Mouse (Mus musculus): ENCODE measurements at regions not wholly inside any gene's neighbourhood (a gene's known extent, or its start where the extent isn't known, plus 50 kb on each side); places are given as distances from the start of the nearest gene placed in this dataset.

GRCm38 (mm10) chr10:117515039-117515438 lies 114.3 kb upstream of the Cpm start:
- no peak for DNase-seq (ENCODE audit: low read depth)

GRCm38 (mm10) chr10:117513925-117514546 lies 115.3 kb upstream of the Cpm start:
- DNase-seq (ENCODE audit: low read depth) = no peak

DNA sequence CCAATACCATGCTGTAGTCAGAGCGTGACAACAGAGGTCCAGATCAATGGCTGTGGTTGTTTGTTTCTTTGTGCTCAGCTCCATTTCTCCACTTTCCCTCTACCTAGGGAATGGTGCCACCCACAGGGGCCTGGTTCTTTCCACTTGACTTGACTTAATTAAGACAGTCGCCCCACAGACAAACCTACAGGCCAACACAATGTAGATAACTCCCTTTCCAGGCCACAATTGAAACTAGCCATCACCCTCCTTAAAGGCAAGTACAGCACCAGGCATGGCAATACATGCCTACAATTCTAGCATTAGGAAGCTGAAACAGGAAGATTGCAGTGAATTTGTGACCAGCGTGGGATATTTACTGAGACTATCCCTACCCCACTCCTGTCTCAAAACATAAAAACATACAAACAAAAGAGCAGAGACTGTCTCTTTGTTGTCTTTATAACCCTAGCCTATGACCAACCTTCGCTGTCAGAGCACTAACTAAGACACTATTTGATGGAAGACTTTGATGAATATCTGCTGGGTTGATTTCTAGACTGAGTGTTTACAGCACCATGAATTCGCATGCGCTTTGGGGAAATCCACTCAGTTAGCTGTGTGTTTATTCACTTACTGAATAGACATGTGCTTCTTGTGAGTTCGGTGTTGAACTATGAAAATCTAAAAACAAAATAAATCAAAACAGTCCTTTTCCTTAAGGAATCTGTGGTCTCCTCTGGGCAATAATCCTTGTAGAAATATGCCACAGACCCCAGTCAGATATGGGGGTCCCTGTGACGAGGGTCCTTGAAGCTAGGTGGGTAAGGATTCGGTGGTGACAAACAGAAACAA lies 116.7 kb upstream of the Cpm start:
- no peak for DNase-seq (ENCODE audit: low read depth)

GRCm38 (mm10) chr10:117511483-117512406 lies 117.6 kb upstream of the Cpm start:
- no peak for DNase-seq (ENCODE audit: low read depth)

DNA sequence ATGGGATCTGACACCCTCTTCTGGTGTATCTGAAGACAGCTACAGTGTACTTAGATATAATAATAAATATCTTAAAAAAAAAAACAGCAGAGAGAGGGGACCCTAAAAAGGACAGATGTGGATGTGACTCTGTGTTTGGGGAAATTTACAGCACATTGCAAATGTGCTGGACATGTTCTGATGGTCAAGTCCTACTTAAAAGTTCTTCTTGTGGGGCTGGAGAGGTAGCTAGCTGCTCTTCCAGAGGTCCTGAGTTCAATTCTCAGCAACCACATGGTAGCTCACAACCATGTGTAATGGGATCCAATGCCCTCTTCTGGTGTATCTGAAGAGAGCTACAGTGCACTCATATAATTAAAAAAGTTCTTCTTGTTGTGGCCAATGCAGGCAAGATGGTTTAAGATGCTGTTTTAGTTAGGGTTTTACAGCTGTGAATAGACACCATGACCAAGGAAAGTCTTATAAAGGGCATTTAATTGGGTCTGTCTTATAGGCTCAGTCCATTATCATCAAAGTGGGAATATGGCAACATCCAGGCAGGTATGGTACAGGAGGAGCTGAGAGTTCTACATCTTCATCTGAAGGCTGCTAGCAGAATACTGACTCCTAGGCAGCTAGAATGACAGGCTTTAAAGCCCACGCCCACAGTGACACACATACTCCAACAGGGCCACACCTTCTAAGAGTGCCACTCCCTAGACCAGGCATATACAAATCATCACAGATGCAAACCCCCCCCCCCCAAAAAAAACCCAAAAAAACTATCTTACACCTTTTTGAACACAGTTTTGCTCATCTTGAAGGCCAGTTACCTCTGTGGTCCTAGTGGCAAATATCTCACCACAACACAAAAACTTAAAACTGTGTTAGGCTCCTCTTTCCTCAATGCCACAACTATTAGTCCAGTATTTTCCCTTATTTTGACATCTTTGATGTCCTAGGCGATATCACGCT lies 118.5 kb upstream of the Cpm start:
- no peak for DNase-seq (ENCODE audit: low read depth)

- no peak for DNase-seq (ENCODE audit: low read depth)
These were observed 119.1 kb upstream of the Cpm start for GRCm38 (mm10) chr10:117510224-117510486.

DNA sequence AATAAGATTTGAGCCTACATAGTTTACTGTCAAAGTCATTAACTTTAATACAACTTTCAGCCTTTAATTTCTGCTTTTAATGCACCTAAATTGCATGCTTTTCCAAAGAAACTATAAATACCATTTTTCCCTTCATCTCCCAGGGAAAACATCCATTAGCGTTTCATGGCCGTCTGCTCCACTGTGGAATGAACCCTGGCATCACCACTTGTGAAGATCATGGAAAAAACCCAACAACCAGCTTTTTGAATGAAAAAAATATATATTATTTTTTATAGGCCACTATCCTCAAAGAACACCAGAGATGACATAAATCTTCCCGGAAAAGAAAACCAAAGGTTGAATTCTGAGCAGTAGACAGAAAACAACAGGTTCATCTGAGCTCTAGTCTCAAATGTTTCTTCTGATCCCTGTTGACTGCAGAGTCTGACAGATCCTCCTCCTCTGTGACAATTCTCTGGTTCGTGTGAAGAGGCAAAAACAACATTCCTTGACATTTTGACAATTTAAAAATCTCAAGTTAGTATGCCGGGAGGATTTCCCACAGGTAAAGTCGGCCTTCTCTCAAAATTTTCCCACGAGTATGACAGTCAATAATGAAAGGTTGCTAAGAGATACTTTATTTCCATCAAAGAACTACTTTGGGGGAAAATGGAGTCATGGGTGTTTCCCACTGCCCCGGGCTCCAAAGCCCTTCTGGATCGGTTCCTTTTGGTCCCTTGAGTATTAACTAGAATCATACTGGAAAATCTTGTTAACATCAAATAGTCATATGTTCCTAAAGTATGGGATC lies 119.7 kb upstream of the Cpm start:
- DNase-seq (ENCODE audit: low read depth) = no peak

DNA sequence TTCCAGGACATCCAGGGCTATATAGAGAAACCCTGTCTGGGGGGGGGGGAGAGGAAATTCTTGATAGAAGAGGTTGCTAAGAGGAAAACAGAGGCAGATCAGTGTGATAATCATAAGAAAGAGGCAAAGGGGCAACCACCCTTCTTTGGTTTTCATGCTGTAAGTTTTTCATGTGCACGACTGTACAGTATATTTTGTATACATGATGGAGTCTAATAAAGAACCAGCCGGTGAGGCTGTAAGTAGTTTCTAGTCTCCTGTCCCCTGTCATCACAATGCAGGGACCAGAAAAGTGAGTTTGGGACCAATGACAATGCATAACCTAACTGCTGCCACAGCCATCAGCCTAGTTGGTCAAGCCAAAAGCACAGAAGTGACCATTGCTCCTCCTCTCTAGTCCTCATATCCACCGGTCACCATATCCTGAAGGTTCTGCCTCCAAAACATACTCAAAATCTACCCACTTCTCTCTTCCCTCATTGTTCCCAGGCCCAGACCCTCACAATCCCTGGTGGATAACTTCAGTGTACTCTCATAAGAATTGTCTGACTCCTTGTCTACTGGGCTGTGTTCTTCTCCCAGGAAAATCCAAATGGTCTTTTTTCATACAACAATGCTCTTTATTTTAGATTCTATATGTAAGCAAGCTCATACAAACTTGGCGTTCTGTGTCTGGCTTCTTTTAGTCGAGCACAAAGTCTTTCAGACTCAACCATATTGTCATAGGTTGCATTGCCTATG lies 122.9 kb upstream of the Cpm start:
- no peak for DNase-seq (ENCODE audit: low read depth)

DNA sequence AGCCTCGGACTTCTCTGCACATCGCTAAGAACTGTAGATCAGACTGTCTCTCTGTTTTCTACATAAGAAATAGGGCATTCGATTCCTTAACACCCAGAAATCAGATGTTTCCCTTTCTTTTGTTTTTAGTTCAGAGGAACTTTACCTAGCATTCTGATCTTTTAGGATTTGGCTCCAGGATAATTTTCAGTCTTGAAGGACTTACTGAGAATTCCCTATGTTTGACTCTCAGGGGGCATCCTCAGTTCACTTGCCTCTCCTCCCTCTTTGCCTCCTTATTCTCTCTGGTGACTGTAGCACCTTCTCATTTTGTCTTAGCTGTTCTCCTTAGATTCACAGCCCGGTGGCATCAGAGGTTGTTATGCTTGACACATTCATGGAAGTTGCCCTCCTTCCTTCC lies 123.8 kb upstream of the Cpm start:
- no peak for DNase-seq (ENCODE audit: low read depth)

GRCm38 (mm10) chr10:117505057-117505456 lies 124.2 kb upstream of the Cpm start:
- DNase-seq (ENCODE audit: low read depth) = no peak

DNA sequence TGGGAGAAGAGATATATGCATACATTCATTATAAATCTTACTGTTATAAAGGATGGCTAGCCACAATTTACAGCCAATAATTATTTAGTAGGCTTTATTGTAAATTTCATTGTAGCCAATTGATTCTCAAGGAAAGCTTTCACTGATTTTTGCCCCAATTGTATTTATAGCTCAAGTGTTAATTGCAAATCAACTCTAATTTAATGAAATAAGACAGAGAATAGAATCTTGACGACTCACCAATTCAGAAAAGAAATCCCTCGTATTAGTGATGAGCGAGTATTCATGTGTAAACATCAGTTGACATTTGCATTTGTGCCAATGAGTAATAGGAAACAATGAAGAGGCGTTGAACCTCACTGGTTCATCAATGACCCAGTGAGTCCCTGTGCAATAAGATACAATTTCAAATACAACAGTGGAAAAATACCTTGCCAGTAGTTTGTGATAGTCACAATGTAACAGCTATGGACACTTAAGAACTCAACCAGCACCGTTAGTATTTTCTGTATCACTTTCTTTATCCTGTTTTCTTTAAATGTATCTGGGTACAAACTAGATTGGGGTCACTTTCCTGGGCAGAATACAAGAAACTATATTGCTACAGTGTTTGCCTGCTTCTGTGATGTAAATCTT lies 124.6 kb upstream of the Cpsf6 start:
- no peak for DNase-seq (ENCODE audit: low read depth)

DNA sequence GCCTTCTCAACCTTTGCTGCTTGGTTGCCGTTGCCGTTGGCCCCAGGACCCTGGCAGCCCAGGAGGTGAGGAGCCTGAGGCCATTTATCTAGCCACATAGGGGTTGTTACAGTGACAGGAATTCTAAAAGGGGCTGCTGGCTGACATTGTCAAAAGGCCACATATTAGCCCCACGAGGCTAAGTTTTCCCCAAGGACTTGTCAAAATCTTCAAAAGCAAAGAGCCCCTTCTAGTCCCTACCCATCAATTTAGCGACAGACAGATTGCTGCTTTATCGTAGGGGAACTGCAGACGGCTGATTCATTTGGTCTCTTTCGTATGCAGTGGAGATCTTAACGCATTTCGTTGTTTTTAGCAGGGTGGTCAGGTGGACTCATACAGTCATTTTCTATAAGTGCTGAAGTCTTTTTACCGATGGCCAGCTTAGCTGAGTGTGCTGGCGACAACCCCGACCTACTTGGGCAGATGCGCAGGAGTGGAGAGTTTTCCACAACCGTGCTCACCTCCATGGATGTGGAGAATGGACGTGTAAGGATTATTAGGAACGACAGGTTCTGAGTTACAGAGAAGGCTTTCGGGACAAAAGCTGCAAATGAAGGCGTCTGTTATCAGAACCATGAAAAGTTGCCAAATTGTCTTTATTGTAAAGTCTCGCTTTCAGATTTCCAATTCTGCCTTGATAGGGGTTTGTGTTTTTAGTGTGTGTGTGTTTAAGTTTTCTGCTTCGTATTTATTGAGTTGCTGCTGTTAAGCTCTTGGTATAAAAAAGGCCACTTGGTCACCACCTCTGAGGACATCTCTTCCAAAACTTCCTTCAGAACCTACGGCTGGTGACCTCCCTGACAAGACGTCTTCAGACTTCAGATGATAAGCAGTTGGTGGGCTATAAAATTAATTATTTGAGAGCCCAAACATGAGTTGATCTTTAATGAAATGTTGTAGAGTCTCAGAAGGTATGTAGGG lies 123.7 kb upstream of the Cpsf6 start:
- DNase-seq (ENCODE audit: low read depth) = no peak

- DNase-seq (ENCODE audit: low read depth) = no peak
These were observed 122.9 kb upstream of the Cpsf6 start for GRCm38 (mm10) chr10:117502731-117503130.

DNA sequence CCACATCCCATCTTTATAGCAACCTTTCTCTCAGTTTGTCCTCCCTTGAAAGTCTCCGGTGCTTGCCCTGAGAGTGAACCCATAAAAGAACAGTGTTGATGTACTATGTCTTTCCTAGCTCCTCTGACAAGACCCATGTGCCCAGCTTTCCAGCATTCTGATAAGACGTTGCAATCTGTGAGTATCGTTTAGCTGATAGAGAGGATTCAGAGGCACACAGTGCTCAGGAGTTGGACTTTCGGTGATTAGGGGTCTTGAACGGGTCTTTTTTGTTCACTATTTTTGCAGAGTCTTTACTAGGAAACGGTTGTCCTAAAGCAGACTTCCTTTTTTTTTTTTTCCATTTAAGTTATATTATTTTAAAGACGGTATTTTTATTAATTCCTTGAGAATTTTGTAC lies 122.3 kb upstream of the Cpsf6 start:
- no peak for DNase-seq (ENCODE audit: low read depth)

DNA sequence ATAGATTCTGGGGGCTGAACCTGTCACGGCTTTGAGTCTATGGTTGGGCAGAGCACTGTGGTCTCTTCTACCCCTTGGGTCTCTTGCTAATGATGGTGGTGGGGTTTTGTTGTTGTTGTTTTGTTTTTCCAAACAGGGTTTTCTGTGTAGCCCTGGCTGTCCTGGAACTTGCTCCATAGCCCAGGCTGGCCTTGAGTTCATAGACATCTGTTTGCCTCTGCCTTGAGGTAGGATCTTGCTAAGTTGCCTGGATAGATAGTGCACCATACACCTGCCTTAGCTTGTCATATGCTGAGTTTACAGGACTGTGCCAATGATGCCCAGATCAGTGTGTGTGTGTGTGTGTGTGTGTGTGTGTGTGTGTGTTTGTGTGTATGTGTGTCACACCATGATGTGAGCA lies 121.6 kb upstream of the Cpsf6 start:
- no peak for DNase-seq (ENCODE audit: low read depth)

DNA sequence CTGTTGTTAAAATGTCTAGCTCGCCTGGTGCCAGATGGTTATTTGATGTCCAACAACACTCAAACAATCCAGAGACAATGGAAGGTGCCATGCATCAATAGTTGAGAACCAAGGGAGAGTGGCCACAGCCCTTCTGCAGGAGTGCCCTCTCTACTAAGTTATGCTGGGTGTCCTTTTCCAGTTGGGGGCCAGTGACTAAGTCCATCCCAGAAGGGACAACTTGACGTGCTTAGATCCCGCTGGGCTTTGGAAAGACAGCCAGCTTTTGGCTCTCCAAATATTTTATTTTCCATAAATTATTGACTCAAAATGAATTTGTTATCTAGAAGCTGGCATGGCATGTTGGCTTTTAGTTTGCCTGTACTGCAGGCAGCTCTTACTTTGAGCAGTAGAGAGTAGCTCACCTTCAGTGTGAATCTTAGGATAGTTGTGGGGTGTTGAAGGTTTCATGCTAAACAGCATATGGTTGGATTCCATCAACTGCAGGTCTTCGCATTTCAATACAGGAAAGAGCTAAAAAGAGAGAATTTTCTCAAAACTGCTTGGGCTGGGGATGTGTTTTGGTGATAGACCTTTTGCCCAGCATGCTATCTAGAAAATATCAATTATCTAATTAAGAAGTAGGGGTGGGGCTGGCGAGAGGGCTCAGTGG lies 120.8 kb upstream of the Cpsf6 start:
- no peak for DNase-seq (ENCODE audit: low read depth)

- DNase-seq (ENCODE audit: low read depth) = no peak
These were observed 120.1 kb upstream of the Cpsf6 start for GRCm38 (mm10) chr10:117499864-117500453.

All from 416B (cell line).